In genomic region chr11:23565761-23566160, GRCm38 (mm10) we compare ENCODE assay signal across 9 mouse cellular contexts. TPM values are rescaled to one million over a fixed set of nuclear protein-coding genes. Genes with fewer than 3 reads are reported as not detected.
A peak's percentile ranks its signal among the peaks of the same experiment; 100 is the strongest.
DNase-seq lines count a peak whose midpoint lies in the region; ATAC-seq and TF ChIP-seq lines count a peak whose summit lies in the region.
"Had no signal": no experiment of that assay in that cellular context is flagged by ENCODE, and none has a peak within 500 bp of the region (broad histone marks: within the 10 kb centered on the region; RNA-seq: fewer than 3 reads in every experiment).

No protein-coding gene starts in this region.

- H3K27me3 ChIP-seq in E14TG2a.4 (ENCODE audit: insufficient read depth, low read length) = no peaks in the 10 kb centered on the region; the same call in 1 of the 2 replicates
- H3K27me3 ChIP-seq in forebrain, embryonic 13.5 days = no peaks in the 10 kb centered on the region
- no peaks in the 10 kb centered on the region for H3K27me3 ChIP-seq in lung, embryonic 16.5 days (ENCODE audit: control insufficient read depth, insufficient read depth, low read depth, low read length)

- no peaks in the 10 kb centered on the region for H3K9me3 ChIP-seq in E14TG2a.4 (ENCODE audit: low read length)
- H3K9me3 ChIP-seq in forebrain, embryonic 13.5 days (replicated peaks) = no peaks in the 10 kb centered on the region
- H3K9me3 ChIP-seq in lung, embryonic 16.5 days (ENCODE audit: control insufficient read depth, low read length) = no peaks in the 10 kb centered on the region

- TF ChIP-seq CTCF in E14TG2a.4 (conservative IDR thresholded peaks at IDR 0.05; ENCODE audit: low read length) = peak; percentile 93

- no peak overlapping the region for H3K9ac ChIP-seq in forebrain, embryonic 13.5 days
- H3K9ac ChIP-seq in lung, embryonic 16.5 days (ENCODE audit: low read length) = no peak overlapping the region

- no peak overlapping the region for H3K4me2 ChIP-seq in forebrain, embryonic 13.5 days
- no peak overlapping the region for H3K4me2 ChIP-seq in lung, embryonic 16.5 days (ENCODE audit: low read depth, low read length)

- no peak overlapping the region for H3K27ac ChIP-seq in forebrain, embryonic 13.5 days
- no peak overlapping the region for H3K27ac ChIP-seq in lung, embryonic 16.5 days (ENCODE audit: low read length)

- H3K4me3 ChIP-seq in E14TG2a.4 (replicated peaks; ENCODE audit: low read length) = no peak overlapping the region
- H3K4me3 ChIP-seq in forebrain, embryonic 13.5 days = no peak overlapping the region
- H3K4me3 ChIP-seq in lung, embryonic 16.5 days (ENCODE audit: low read length) = no peak overlapping the region

- DNase-seq in brain, embryonic 18.5 days (ENCODE audit: low read depth, low spot score) = peak; percentile 16
- peak; percentile 70 to 89 for DNase-seq in layer of hippocampus, adult 8-10 months (ENCODE audit: low spot score in 2 of 2)
- peak; percentile 62 for DNase-seq in ovary, postnatal 36 days (ENCODE audit: low spot score)
- DNase-seq in thymus, postnatal 25 days = peak; percentile 78

- peaks cover 1% of the 10 kb centered on the region; the same call in 1 of the 2 replicates for H3K36me3 ChIP-seq in E14TG2a.4 (ENCODE audit: insufficient read depth, low read length)
- H3K36me3 ChIP-seq in forebrain, embryonic 13.5 days (ENCODE audit: poor library complexity, severe bottlenecking) = peaks cover 36% of the 10 kb centered on the region
- H3K36me3 ChIP-seq in lung, embryonic 16.5 days (ENCODE audit: control insufficient read depth, insufficient read depth, low read length) = no peaks in the 10 kb centered on the region; the same call in 1 of the 2 replicates

- 58% methylated on average over 6 of the region's 6 CpGs for WGBS in forebrain, embryonic 13.5 days
- 46% methylated on average over 6 of the region's 6 CpGs for WGBS in lung, embryonic 16.5 days

- no peaks in the 10 kb centered on the region for H3K4me1 ChIP-seq in E14TG2a.4 (replicated peaks; ENCODE audit: low read depth, low read length)
- no peaks in the 10 kb centered on the region for H3K4me1 ChIP-seq in forebrain, embryonic 13.5 days
- no peaks in the 10 kb centered on the region for H3K4me1 ChIP-seq in lung, embryonic 16.5 days (replicated peaks; ENCODE audit: control insufficient read depth, insufficient read depth, low read length)

- peak; percentile 85 for ATAC-seq in forebrain, embryonic 13.5 days
- ATAC-seq in hematopoietic stem cell, adult 5-6 weeks (replicated peaks in 1 of 2; ENCODE audit: insufficient read depth in 1 of 2, low FRiP score in 2 of 2, low TSS enrichment in 1 of 2, low read depth in 1 of 2, poor library complexity in 2 of 2, severe bottlenecking in 2 of 2) = peak; percentile 73 to 94
- ATAC-seq in lung, embryonic 16.5 days (ENCODE audit: low read depth) = peak; percentile 82

RNA-seq across cellular contexts. Expression of gene 1700093K21Rik, which starts 44.8 kb away (rescaled TPM):
- polyA plus RNA-seq in forebrain, embryonic 13.5 days (2015; fragmentation: Nextera tagmentation; extraction: Ambion mirVana) = not detected in 2 replicates
- 2.5 TPM in 1 of 2 replicates, not detected in the other for total RNA-seq in hematopoietic stem cell, adult 5-6 weeks (2017)
- under 1 TPM in 1 of 4 experiments, not detected in 3; 0.77 TPM for total RNA-seq in layer of hippocampus, adult 8-10 months (2022)
- polyA plus RNA-seq in lung, embryonic 16.5 days (2015; fragmentation: Nextera tagmentation; extraction: Ambion mirVana) = not detected in 2 replicates
- polyA plus RNA-seq: heart, embryonic 14.5 days had no signal

Comparison
In these comparisons a context has a peak if more than half of its experiments do, and no peak if none do; other contexts are left out.
1. DNase-seq: peak in every context shown above with its lines; median percentile 80 in layer of hippocampus, adult 8-10 months; 78 in thymus, postnatal 25 days; 62 in ovary, postnatal 36 days; 16 in brain, embryonic 18.5 days.